Mouse (Mus musculus) midbrain, embryonic 16.5 days (tissue): ENCODE data around the gene Mapre3. TPM values are rescaled to one million over a fixed set of nuclear protein-coding genes. Genes with fewer than 3 reads are reported as not detected.

Source experiments
- ATAC-seq: fragments of 200-750 bp; cut with Nextera tagmentation; 2 replicates; pipeline ENCODE4 v1.8.0; 2017; ENCODE audit warnings: moderate TSS enrichment
- H3K27ac ChIP-seq: fragments of 300-500 bp; sonication (generic); 2 replicates; pipeline ENCODE4 v1.5.1; 2014; ENCODE audit warnings: mild to moderate bottlenecking, low read length, mixed read lengths
- H3K27me3 ChIP-seq: fragments of 300-500 bp; sonication (generic); 2 replicates; pipeline ENCODE4 v1.6.1; 2014; ENCODE audit warnings: low read depth, low read length, mixed read lengths; ENCODE audit not compliant: control insufficient read depth, insufficient read depth
- H3K36me3 ChIP-seq: fragments of 300-500 bp; sonication (generic); 2 replicates; pipeline ENCODE4 v1.6.1; 2014; ENCODE audit warnings: mild to moderate bottlenecking, low read length, moderate library complexity, mixed read lengths; ENCODE audit not compliant: control insufficient read depth, insufficient read depth
- H3K4me1 ChIP-seq: fragments of 300-500 bp; sonication (generic); 2 replicates; pipeline ENCODE4 v1.6.1; 2014; ENCODE audit warnings: mild to moderate bottlenecking, low read length, mixed read lengths; ENCODE audit not compliant: control insufficient read depth, insufficient read depth
- H3K4me2 ChIP-seq: fragments of 300-500 bp; sonication (generic); 2 replicates; pipeline ENCODE4 v1.6.1; 2014; ENCODE audit warnings: mild to moderate bottlenecking, low read length, mixed read lengths
- H3K4me3 ChIP-seq: fragments of 300-500 bp; sonication (generic); 2 replicates; pipeline ENCODE4 v1.5.1; 2014; ENCODE audit warnings: low read depth, mild to moderate bottlenecking, low read length, moderate library complexity, mixed read lengths
- H3K9ac ChIP-seq: fragments of 300-500 bp; sonication (generic); 2 replicates; pipeline ENCODE4 v1.6.1; 2014; ENCODE audit warnings: low read depth, low read length, mixed read lengths
- H3K9me3 ChIP-seq: fragments of 300-500 bp; sonication (generic); replicated peaks from 2 replicates; pipeline ENCODE4 v1.6.1; 2014; ENCODE audit warnings: mild to moderate bottlenecking, low read length, mixed read lengths; ENCODE audit not compliant: control insufficient read depth, poor library complexity, severe bottlenecking
- WGBS: fragments of 180-500 bp; shearing (Covaris S2); extraction: QIAGEN DNeasy Blood & Tissue Kit; methylation state at CpG from one replicate; pipeline ENCODE4 v1.1.7; 2014; 5-methylcytosine and 5-hydroxymethylcytosine counted together
- polyA plus RNA-seq: library from polyadenylated mRNA; unstranded; fragments of >200 nt; fragmentation: Nextera tagmentation; extraction: Ambion mirVana; gene quantifications from 2 replicates; pipeline ENCODE4 v1.2.1, GENCODE M21; 2015

The Mapre3 gene
- polyA plus RNA-seq, 1 experiment from 2014 or later: 172 TPM

DNA sequence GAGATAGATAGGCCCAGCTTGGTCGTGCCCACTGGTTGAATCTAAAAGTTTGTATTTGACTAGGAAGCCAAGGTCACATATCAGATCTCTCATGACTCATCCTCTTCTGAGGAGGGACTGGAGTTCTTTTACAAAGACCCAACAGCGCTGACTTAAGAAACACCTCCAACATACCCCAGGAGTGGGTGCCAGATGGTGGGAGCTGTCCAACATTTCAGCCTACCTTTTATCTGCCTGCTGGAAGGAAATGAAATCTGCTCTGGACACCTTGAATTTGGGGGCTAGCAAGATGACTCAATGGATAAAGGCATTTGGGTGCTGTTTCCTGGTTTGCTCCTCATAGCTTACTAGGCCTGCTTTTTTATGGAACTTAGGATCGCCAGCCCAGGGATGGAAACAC is 27.5 kb downstream of the Mapre3 start:
- no peak overlapping the region for H3K4me2 ChIP-seq
- H3K27me3 ChIP-seq: no peaks in the 10 kb centered on the region
- peaks cover 5% of the 10 kb centered on the region; the same call in 1 of the 2 replicates for H3K36me3 ChIP-seq
- no peak for ATAC-seq
- 61% methylated on average over 3 of the region's 3 CpGs for WGBS
- H3K9ac ChIP-seq: no peak overlapping the region
- H3K9me3 ChIP-seq: no peaks in the 10 kb centered on the region
- H3K4me3 ChIP-seq: no peak overlapping the region
- H3K27ac ChIP-seq: no peak overlapping the region
- H3K4me1 ChIP-seq: no peaks in the 10 kb centered on the region

DNA sequence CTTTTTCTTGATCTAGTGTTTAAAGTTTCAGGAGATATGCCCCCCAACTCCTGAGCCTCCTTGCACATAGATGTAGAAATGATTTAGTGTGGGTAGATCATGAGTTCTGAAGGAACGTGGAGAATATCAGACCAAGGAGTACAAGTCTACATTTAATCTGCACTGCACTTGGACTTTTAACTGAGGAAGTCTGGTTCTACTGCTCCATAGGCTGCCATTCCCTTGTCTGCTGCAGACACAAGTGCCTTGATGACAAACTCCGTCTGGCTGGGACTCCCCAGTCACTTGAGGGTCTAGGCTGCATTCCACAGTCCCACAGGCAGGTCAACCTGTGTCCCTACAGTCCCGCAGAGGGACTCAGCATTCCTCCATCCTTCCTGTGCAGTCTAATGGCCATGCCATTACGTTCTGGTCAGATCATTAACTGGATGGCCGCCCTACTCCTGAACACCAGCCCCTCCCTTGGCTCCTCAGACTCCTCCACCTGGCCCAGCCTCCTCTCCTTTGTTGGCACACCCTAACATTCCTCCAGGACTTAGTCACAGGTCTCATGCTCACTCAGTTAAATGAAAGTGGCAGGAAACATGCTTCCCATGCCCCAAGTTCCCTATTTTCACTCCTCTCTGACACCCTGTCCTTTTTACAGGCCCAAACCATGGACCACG is 35.6 kb downstream of the Mapre3 start:
- H3K9me3 ChIP-seq: no peaks in the 10 kb centered on the region
- 68% methylated on average over 6 of the region's 6 CpGs for WGBS
- ATAC-seq: no peak
- no peak overlapping the region for H3K9ac ChIP-seq
- no peak overlapping the region for H3K4me2 ChIP-seq
- no peak overlapping the region for H3K27ac ChIP-seq
- H3K36me3 ChIP-seq: no peaks in the 10 kb centered on the region
- no peaks in the 10 kb centered on the region for H3K4me1 ChIP-seq
- H3K27me3 ChIP-seq: no peaks in the 10 kb centered on the region
- H3K4me3 ChIP-seq: no peak overlapping the region

DNA sequence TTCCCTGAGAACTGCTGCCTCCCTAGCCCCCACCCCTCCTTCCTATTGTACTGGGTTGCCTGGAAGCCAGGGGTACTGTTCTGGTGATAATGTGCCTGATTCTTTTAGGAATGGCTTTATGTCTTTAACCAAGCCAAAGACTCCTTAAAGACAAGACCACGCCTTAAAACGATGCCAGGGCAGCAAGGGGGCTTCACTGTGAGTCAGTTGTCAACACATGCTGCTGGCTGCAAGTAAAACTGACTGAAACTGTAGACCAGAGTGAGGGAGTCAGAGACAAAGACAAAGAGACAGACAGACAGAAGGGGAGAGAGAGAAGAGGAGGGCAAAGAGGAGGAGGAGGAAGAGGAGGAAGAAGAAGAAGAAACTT is 36.1 kb downstream of the Mapre3 start:
- H3K9ac ChIP-seq: no peak overlapping the region
- ATAC-seq: no peak
- no peak overlapping the region for H3K4me2 ChIP-seq
- 72% methylated on average over 2 of the region's 2 CpGs for WGBS
- H3K4me1 ChIP-seq: no peaks in the 10 kb centered on the region
- no peaks in the 10 kb centered on the region for H3K9me3 ChIP-seq
- no peaks in the 10 kb centered on the region for H3K27me3 ChIP-seq
- no peak overlapping the region for H3K4me3 ChIP-seq
- H3K36me3 ChIP-seq: no peaks in the 10 kb centered on the region
- no peak overlapping the region for H3K27ac ChIP-seq

DNA sequence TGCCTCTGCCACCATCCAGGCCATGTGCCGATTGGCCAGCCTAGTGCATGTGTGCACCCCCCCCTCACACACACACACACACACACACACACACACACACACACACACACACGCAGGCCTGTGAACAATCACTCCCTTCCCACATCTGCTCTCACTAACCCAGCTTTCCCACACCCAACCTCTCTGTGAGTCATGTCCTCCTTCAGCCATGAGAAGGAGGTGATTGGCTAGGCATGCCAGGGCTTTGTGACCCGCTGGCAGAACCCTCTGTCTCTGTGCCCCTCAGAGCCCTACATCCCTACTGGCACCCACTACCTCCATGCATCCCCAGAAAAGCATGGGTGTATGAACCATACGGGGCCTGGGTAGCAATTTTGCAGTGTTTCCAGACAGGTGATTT is 39.1 kb downstream of the Mapre3 start:
- Histone ChIP-seq H3K4me3 (no peak overlapping the region), H3K36me3 (no peaks in the 10 kb centered on the region), H3K27ac (no peak overlapping the region), H3K9me3 (no peaks in the 10 kb centered on the region), H3K4me2 (no peak overlapping the region), H3K9ac (no peak overlapping the region), H3K4me1 (no peaks in the 10 kb centered on the region), H3K27me3 (no peaks in the 10 kb centered on the region)
- ATAC-seq: no peak
- 93% methylated on average over 4 of the region's 4 CpGs for WGBS

GRCm38 (mm10) chr5:30855674-30856073 is 41.2 kb downstream of the Mapre3 start:
- Histone ChIP-seq H3K4me2 (no peak overlapping the region), H3K27me3 (no peaks in the 10 kb centered on the region), H3K27ac (no peak overlapping the region), H3K36me3 (no peaks in the 10 kb centered on the region), H3K4me3 (no peak overlapping the region), H3K9ac (no peak overlapping the region), H3K4me1 (no peaks in the 10 kb centered on the region), H3K9me3 (no peaks in the 10 kb centered on the region)
- 61% methylated on average over 3 of the region's 3 CpGs for WGBS
- ATAC-seq: no peak

GRCm38 (mm10) chr5:30856124-30856523 is 41.7 kb downstream of the Mapre3 start:
- H3K9ac ChIP-seq: no peak overlapping the region
- 80% methylated on average over 2 of the region's 2 CpGs for WGBS

DNA sequence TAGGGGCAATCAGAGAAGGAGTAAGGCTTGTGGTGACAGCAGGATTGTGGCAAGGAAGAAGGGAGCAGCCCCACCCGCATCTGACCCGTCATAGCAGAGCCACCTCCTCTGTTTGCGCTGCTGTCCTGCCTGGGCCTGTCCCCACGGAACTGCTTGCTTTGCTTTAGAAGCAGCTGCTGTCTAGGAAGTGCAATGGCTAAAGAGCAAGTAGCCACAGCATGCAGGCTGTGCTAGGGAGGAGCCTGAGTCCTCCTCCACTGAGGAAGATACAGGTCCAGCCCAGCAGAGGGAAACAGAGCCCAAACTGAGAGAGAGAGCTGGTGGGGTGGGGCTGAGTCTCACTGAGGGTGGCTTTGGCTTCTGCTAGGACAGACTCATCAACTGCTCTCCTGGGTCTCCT is 49.4 kb downstream of the Mapre3 start:
- no peaks in the 10 kb centered on the region for H3K9me3 ChIP-seq
- no peak overlapping the region for H3K9ac ChIP-seq
- ATAC-seq: no peak
- no peak overlapping the region for H3K4me3 ChIP-seq
- H3K4me2 ChIP-seq: no peak overlapping the region
- H3K36me3 ChIP-seq: peaks cover 25% of the 10 kb centered on the region
- no peak overlapping the region for H3K27ac ChIP-seq
- H3K27me3 ChIP-seq: no peaks in the 10 kb centered on the region
- no peaks in the 10 kb centered on the region for H3K4me1 ChIP-seq
- 50% methylated on average over 4 of the region's 4 CpGs for WGBS

More at GRCm38 (mm10) chr5:30856124-30856523, 41.7 kb downstream of the Mapre3 start:
- Histone ChIP-seq H3K36me3 (no peaks in the 10 kb centered on the region), H3K27ac (no peak overlapping the region), H3K9me3 (no peaks in the 10 kb centered on the region), H3K4me2 (no peak overlapping the region), H3K4me3 (no peak overlapping the region), H3K27me3 (no peaks in the 10 kb centered on the region), H3K4me1 (no peaks in the 10 kb centered on the region)
- no peak; the same call in 1 of the 2 replicates for ATAC-seq

- Histone ChIP-seq H3K4me3 (no peak overlapping the region), H3K36me3 (peaks cover 25% of the 10 kb centered on the region), H3K9me3 (no peaks in the 10 kb centered on the region), H3K27me3 (no peaks in the 10 kb centered on the region), H3K27ac (no peak overlapping the region), H3K4me2 (no peak overlapping the region), H3K4me1 (no peaks in the 10 kb centered on the region), H3K9ac (no peak overlapping the region)
- ATAC-seq: no peak
- 50% methylated on average over 15 of the region's 15 CpGs for WGBS
These were observed 49.9 kb downstream of the Mapre3 start for GRCm38 (mm10) chr5:30864322-30864721.

- H3K27ac ChIP-seq: no peak overlapping the region
- no peak overlapping the region for H3K4me2 ChIP-seq
- no peak overlapping the region for H3K4me3 ChIP-seq
- 88% methylated on average over 3 of the region's 3 CpGs for WGBS
- peaks cover 29% of the 10 kb centered on the region for H3K36me3 ChIP-seq
- no peak for ATAC-seq
- no peaks in the 10 kb centered on the region for H3K9me3 ChIP-seq
- no peak overlapping the region for H3K9ac ChIP-seq
- H3K4me1 ChIP-seq: peaks cover 8% of the 10 kb centered on the region
- no peaks in the 10 kb centered on the region for H3K27me3 ChIP-seq
These were observed 52.4 kb downstream of the Mapre3 start for GRCm38 (mm10) chr5:30866871-30867270.
